Mouse (Mus musculus) skeletal muscle tissue, adult 2 months (tissue): ENCODE measurements around the gene Nelfb.

Experiments used
- DNase-seq: peaks from one replicate; pipeline ENCODE4 v3.0.0-alpha.2; 2012; ENCODE audit warnings: low read depth, low spot score

Nelfb gene

GRCm38 (mm10) chr2:25230581-25230980 is 19.3 kb upstream of the Nelfb start:
- DNase-seq, result no peak

GRCm38 (mm10) chr2:25229582-25229981 is 18.3 kb upstream of the Nelfb start:
- no peak for DNase-seq

GRCm38 (mm10) chr2:25228995-25229530 is 17.8 kb upstream of the Nelfb start:
- no peak for DNase-seq

GRCm38 (mm10) chr2:25228431-25228889 is 17.2 kb upstream of the Nelfb start:
- peak; percentile 88 for DNase-seq

GRCm38 (mm10) chr2:25227406-25227805 is 16.1 kb upstream of the Nelfb start:
- DNase-seq, result no peak

- DNase-seq, result peak; percentile 80
Observed at GRCm38 (mm10) chr2:25226864-25227263, 15.6 kb upstream of the Nelfb start.

- no peak for DNase-seq
Observed at GRCm38 (mm10) chr2:25225811-25226379, 14.6 kb upstream of the Nelfb start.

- peak; percentile 100 for DNase-seq
Observed at GRCm38 (mm10) chr2:25224766-25225752, 13.8 kb upstream of the Nelfb start.

GRCm38 (mm10) chr2:25224492-25224765 is 13.1 kb upstream of the Nelfb start, which contains the start of gene Tubb4b:
Gene Tubb4b, minus strand, starts transcription at chr2:25224702.
- DNase-seq, result no peak

- DNase-seq, result peak; percentile 86
Observed at GRCm38 (mm10) chr2:25223681-25224491, 12.6 kb upstream of the Nelfb start.

GRCm38 (mm10) chr2:25221331-25221772 is 10.1 kb upstream of the Nelfb start:
- no peak for DNase-seq

GRCm38 (mm10) chr2:25218445-25218844 is 7.2 kb upstream of the Nelfb start, which contains the start of gene Fam166a:
Gene Fam166a, plus strand, starts transcription at chr2:25218745.
- no peak for DNase-seq

GRCm38 (mm10) chr2:25217666-25218065 is 6.4 kb upstream of the Nelfb start:
- no peak for DNase-seq

- no peak for DNase-seq
Observed at GRCm38 (mm10) chr2:25214444-25214843, 3.2 kb upstream of the Nelfb start, which contains the start of gene Stpg3. Gene Stpg3, minus strand, starts transcription at chr2:25214637.

- no peak for DNase-seq
Observed at GRCm38 (mm10) chr2:25213266-25213865, 2.1 kb upstream of the Nelfb start.

- no peak for DNase-seq
Observed at GRCm38 (mm10) chr2:25210686-25211085, 603 bp downstream of the Nelfb start.

GRCm38 (mm10) chr2:25207593-25207992 is 3.7 kb downstream of the Nelfb start:
- no peak for DNase-seq

GRCm38 (mm10) chr2:25203631-25204214 is 7.6 kb downstream of the Nelfb start:
- no peak for DNase-seq

- DNase-seq, result no peak
Observed at GRCm38 (mm10) chr2:25200631-25201030, 10.7 kb downstream of the Nelfb start.

- no peak for DNase-seq
Observed at GRCm38 (mm10) chr2:25197946-25198345, 13.3 kb downstream of the Nelfb start.

GRCm38 (mm10) chr2:25197191-25197590 is 14.1 kb downstream of the Nelfb start:
- no peak for DNase-seq
